Mouse (Mus musculus) forebrain, embryonic 12.5 days (tissue): Measurements from ENCODE around the gene Pdcl2. TPM values are rescaled to one million over a fixed set of nuclear protein-coding genes. Genes with fewer than 3 reads are reported as not detected.

ENCODE experiments used
- ATAC-seq: fragments of 200-750 bp; cut with Nextera tagmentation; 2 replicates; pipeline ENCODE4 v1.8.0; 2017; ENCODE audit warnings: moderate TSS enrichment; ENCODE audit not compliant: low FRiP score
- H3K27ac ChIP-seq: fragments of 300-500 bp; sonication (generic); 2 replicates; pipeline ENCODE4 v1.5.1; 2016; ENCODE audit warnings: mild to moderate bottlenecking
- H3K27me3 ChIP-seq: fragments of 300-500 bp; sonication (generic); 2 replicates; pipeline ENCODE4 v1.6.1; 2016; ENCODE audit warnings: mild to moderate bottlenecking
- H3K36me3 ChIP-seq: fragments of 300-500 bp; sonication (generic); replicated peaks from 2 replicates; pipeline ENCODE4 v1.6.1; 2016; ENCODE audit warnings: mild to moderate bottlenecking
- H3K4me1 ChIP-seq: fragments of 300-500 bp; sonication (generic); 2 replicates; pipeline ENCODE4 v1.6.1; 2016
- H3K4me2 ChIP-seq: fragments of 300-500 bp; sonication (generic); 2 replicates; pipeline ENCODE4 v1.6.1; 2016; ENCODE audit warnings: mild to moderate bottlenecking, moderate library complexity
- H3K4me3 ChIP-seq: fragments of 300-500 bp; sonication (generic); replicated peaks from 2 replicates; pipeline ENCODE4 v1.5.1; 2016; ENCODE audit warnings: mild to moderate bottlenecking
- H3K9ac ChIP-seq: fragments of 300-500 bp; sonication (generic); 2 replicates; pipeline ENCODE4 v1.6.1; 2016; ENCODE audit warnings: mild to moderate bottlenecking
- H3K9me3 ChIP-seq: fragments of 300-500 bp; sonication (generic); 2 replicates; pipeline ENCODE4 v1.6.1; 2016
- WGBS: fragments of 180-500 bp; shearing (Covaris S2); methylation state at CpG from one replicate; pipeline ENCODE4 v1.1.7; 2016; 5-methylcytosine and 5-hydroxymethylcytosine counted together
- polyA plus RNA-seq: library from polyadenylated mRNA; unstranded; fragments of >200 nt; fragmentation: Nextera tagmentation; extraction: Ambion mirVana; gene quantifications from 2 replicates; pipeline ENCODE4 v1.2.1, GENCODE M21; 2016

The Pdcl2 gene
- polyA plus RNA-seq, 1 experiment from 2014 or later, result not detected

- H3K4me1 ChIP-seq, result 0 out of 2 replicates have a peak, but pooled peaks cover 3% of the 10 kb centered on the region
- 56% methylated on average over 4 of the region's 4 CpGs for WGBS
- no peaks in the 10 kb centered on the region for H3K36me3 ChIP-seq
- no peak overlapping the region for H3K4me3 ChIP-seq
- H3K9ac ChIP-seq, result no peak overlapping the region
- no peaks in the 10 kb centered on the region for H3K27me3 ChIP-seq
- no peaks in the 10 kb centered on the region for H3K9me3 ChIP-seq
- no peak overlapping the region for H3K4me2 ChIP-seq
- ATAC-seq, result no peak
- H3K27ac ChIP-seq, result no peak overlapping the region
Observed at GRCm38 (mm10) chr5:76333833-76334232, 2.9 kb upstream of the Pdcl2 start.

- Histone ChIP-seq H3K4me3 (no peak overlapping the region), H3K27ac (no peak overlapping the region)
Observed at GRCm38 (mm10) chr5:76327296-76327695, 3.7 kb downstream of the Pdcl2 start.

GRCm38 (mm10) chr5:76325113-76325512, 5.8 kb downstream of the Pdcl2 start:
- H3K36me3 ChIP-seq, result no peaks in the 10 kb centered on the region
- H3K27ac ChIP-seq, result no peak overlapping the region
- H3K9me3 ChIP-seq, result no peaks in the 10 kb centered on the region
- H3K4me1 ChIP-seq, result peaks cover 4% of the 10 kb centered on the region; the same call in 1 of the 2 replicates
- H3K27me3 ChIP-seq, result no peaks in the 10 kb centered on the region
- no peak for ATAC-seq
- H3K4me3 ChIP-seq, result no peak overlapping the region
- H3K9ac ChIP-seq, result no peak overlapping the region
- WGBS, result 93% methylated on average over 4 of the region's 4 CpGs
- no peak overlapping the region for H3K4me2 ChIP-seq

More at GRCm38 (mm10) chr5:76327296-76327695, 3.7 kb downstream of the Pdcl2 start:
- Histone ChIP-seq H3K4me1 (no peaks in the 10 kb centered on the region), H3K27me3 (no peaks in the 10 kb centered on the region), H3K36me3 (no peaks in the 10 kb centered on the region), H3K4me2 (no peak overlapping the region), H3K9me3 (no peaks in the 10 kb centered on the region), H3K9ac (no peak overlapping the region)
- 54% methylated on average over 2 of the region's 2 CpGs for WGBS
- no peak for ATAC-seq

GRCm38 (mm10) chr5:76321249-76322196, 9.4 kb downstream of the Pdcl2 start:
- Histone ChIP-seq H3K36me3 (no peaks in the 10 kb centered on the region), H3K9ac (no peak overlapping the region), H3K4me2 (no peak overlapping the region), H3K27me3 (no peaks in the 10 kb centered on the region), H3K4me1 (peaks cover 4% of the 10 kb centered on the region; the same call in 1 of the 2 replicates), H3K9me3 (no peaks in the 10 kb centered on the region), H3K4me3 (no peak overlapping the region), H3K27ac (no peak overlapping the region)
- no peak for ATAC-seq
- WGBS, result 17% methylated on average over 11 of the region's 11 CpGs

GRCm38 (mm10) chr5:76308206-76308605, 22.8 kb downstream of the Pdcl2 start:
- Histone ChIP-seq H3K9me3 (no peaks in the 10 kb centered on the region), H3K27me3 (no peaks in the 10 kb centered on the region), H3K4me2 (no peak overlapping the region), H3K4me1 (peaks cover 10% of the 10 kb centered on the region), H3K9ac (no peak overlapping the region), H3K27ac (no peak overlapping the region), H3K4me3 (no peak overlapping the region), H3K36me3 (no peaks in the 10 kb centered on the region)
- WGBS, result 71% methylated on average over 2 of the region's 2 CpGs
- no peak for ATAC-seq

GRCm38 (mm10) chr5:76306261-76306660, 24.7 kb downstream of the Pdcl2 start:
- WGBS, result 83% methylated on average over 3 of the region's 3 CpGs
- Histone ChIP-seq H3K4me3 (no peak overlapping the region), H3K9me3 (no peaks in the 10 kb centered on the region), H3K4me1 (peaks cover 16% of the 10 kb centered on the region), H3K9ac (no peak overlapping the region), H3K27ac (no peak overlapping the region), H3K36me3 (no peaks in the 10 kb centered on the region), H3K4me2 (no peak overlapping the region), H3K27me3 (no peaks in the 10 kb centered on the region)
- no peak for ATAC-seq

- Histone ChIP-seq H3K4me2 (peak overlapping the region; percentile 80), H3K4me1 (peaks cover 16% of the 10 kb centered on the region), H3K9ac (peak overlapping the region; percentile 40), H3K4me3 (peak overlapping the region; percentile 99), H3K9me3 (no peaks in the 10 kb centered on the region), H3K27me3 (no peaks in the 10 kb centered on the region), H3K36me3 (no peaks in the 10 kb centered on the region), H3K27ac (no peak overlapping the region)
- no peak for ATAC-seq
- WGBS, result 4% methylated on average over 8 of the region's 8 CpGs
Observed at GRCm38 (mm10) chr5:76305616-76306015, 25.3 kb downstream of the Pdcl2 start.

- Histone ChIP-seq H3K4me2 (peak within 1 kb of the TSS; percentile 80), H3K36me3 (no peaks in the 10 kb centered on the region), H3K27me3 (no peaks in the 10 kb centered on the region), H3K4me1 (peaks cover 16% of the 10 kb centered on the region), H3K27ac (peak within 1 kb of the TSS; percentile 98), H3K9ac (peak within 1 kb of the TSS; percentile 87), H3K4me3 (peak within 1 kb of the TSS; percentile 99), H3K9me3 (no peaks in the 10 kb centered on the region)
- peak; percentile 91 for ATAC-seq
- WGBS, result under 1% methylated on average over 91 of the region's 104 CpGs
Observed at GRCm38 (mm10) chr5:76304452-76305341, 26.3 kb downstream of the Pdcl2 start, which contains the start of gene Clock. TSS of gene Clock (minus strand) at chr5:76304792.

GRCm38 (mm10) chr5:76303745-76304451, 27.1 kb downstream of the Pdcl2 start:
- H3K4me2 ChIP-seq, result peak overlapping the region; percentile 80
- H3K9ac ChIP-seq, result peak overlapping the region; percentile 87
- H3K36me3 ChIP-seq, result no peaks in the 10 kb centered on the region
- peak overlapping the region; percentile 99 for H3K4me3 ChIP-seq
- peak overlapping the region; percentile 98 for H3K27ac ChIP-seq
- no peaks in the 10 kb centered on the region for H3K27me3 ChIP-seq
- under 1% methylated on average over 85 of the region's 100 CpGs for WGBS
- H3K4me1 ChIP-seq, result peaks cover 16% of the 10 kb centered on the region
- ATAC-seq, result peak; percentile 85
- no peaks in the 10 kb centered on the region for H3K9me3 ChIP-seq

GRCm38 (mm10) chr5:76303379-76303744, 27.6 kb downstream of the Pdcl2 start:
- Histone ChIP-seq H3K27me3 (no peaks in the 10 kb centered on the region), H3K36me3 (no peaks in the 10 kb centered on the region), H3K4me2 (peak overlapping the region; percentile 80), H3K4me1 (peaks cover 16% of the 10 kb centered on the region), H3K27ac (peak overlapping the region; percentile 98), H3K4me3 (peak overlapping the region; percentile 99), H3K9me3 (no peaks in the 10 kb centered on the region), H3K9ac (peak overlapping the region; percentile 87)
- WGBS, result 4% methylated on average over 11 of the region's 11 CpGs
- no peak for ATAC-seq

- no peak overlapping the region for H3K4me2 ChIP-seq
- no peaks in the 10 kb centered on the region for H3K27me3 ChIP-seq
- no peaks in the 10 kb centered on the region for H3K36me3 ChIP-seq
- peaks cover 16% of the 10 kb centered on the region for H3K4me1 ChIP-seq
- whole genome bisulfite sequencing, result 91% methylated on average over 2 of the region's 2 CpGs
- ATAC-seq, result no peak
- H3K4me3 ChIP-seq, result no peak overlapping the region
- H3K9me3 ChIP-seq, result no peaks in the 10 kb centered on the region
- H3K9ac ChIP-seq, result no peak overlapping the region
- H3K27ac ChIP-seq, result no peak overlapping the region
Observed at GRCm38 (mm10) chr5:76302009-76302408, 28.9 kb downstream of the Pdcl2 start.
